Mouse (Mus musculus) lung, adult 2 months (tissue): ENCODE measurements around the gene Clip3.

Experiments used
- CTCF ChIP-seq: fragments of 200-500 bp; IDR thresholded peaks from 2 replicates; pipeline ENCODE4 v1.5.1; 2011; ENCODE audit warnings: mild to moderate bottlenecking, low read length, control low read depth; ENCODE audit not compliant: insufficient read depth
- POLR2A ChIP-seq: fragments of 200-500 bp; IDR thresholded peaks from 2 replicates; pipeline ENCODE4 v1.6.1; 2011; ENCODE audit warnings: low read depth, mild to moderate bottlenecking, control low read depth, low read length, borderline replicate concordance; ENCODE audit errors: extremely low read depth

GRCm38 (mm10) chr7:30323795-30324194 lies 32.3 kb downstream of the Clip3 start, which contains the start of gene Sdhaf1:
- no peak for TF ChIP-seq CTCF
- no peak for TF ChIP-seq POLR2A
